Mouse (Mus musculus) heart, adult 2 months (tissue): ENCODE results near the gene Dctn3. TPM values are rescaled to one million over a fixed set of nuclear protein-coding genes. Genes with fewer than 3 reads are reported as not detected.

ENCODE experiments used
- DNase-seq, 2 experiments: peaks; one replicate each; pipeline ENCODE4 v3.0.0; 2021
- H3K27ac ChIP-seq: fragments of 200-600 bp; 2 replicates; pipeline ENCODE4 v1.8.1; 2022
- H3K27me3 ChIP-seq: fragments of 200-500 bp; 2 replicates; pipeline ENCODE4 v1.6.1; 2012; ENCODE audit warnings: mild to moderate bottlenecking, low read length, inconsistent platforms, mixed read lengths; ENCODE audit not compliant: control insufficient read depth, insufficient read depth
- H3K36me3 ChIP-seq: fragments of 200-500 bp; 2 replicates; pipeline ENCODE4 v1.6.1; 2012; ENCODE audit warnings: low read length, inconsistent platforms; ENCODE audit not compliant: control insufficient read depth, insufficient read depth
- H3K4me1 ChIP-seq: fragments of 200-500 bp; 2 replicates; pipeline ENCODE4 v1.6.1; 2011; ENCODE audit warnings: low read length; ENCODE audit not compliant: control insufficient read depth, insufficient read depth
- H3K4me3 ChIP-seq: fragments of 200-600 bp; 2 replicates; pipeline ENCODE4 v1.8.1; 2022
- H3K79me2 ChIP-seq: fragments of 200-500 bp; replicated peaks from 2 replicates; pipeline ENCODE4 v1.6.1; 2012; ENCODE audit warnings: mild to moderate bottlenecking, inconsistent platforms, low read length, moderate library complexity, mixed read lengths; ENCODE audit not compliant: control insufficient read depth, insufficient read depth
- H3K9ac ChIP-seq: fragments of 200-500 bp; 2 replicates; pipeline ENCODE4 v1.6.1; 2012; ENCODE audit warnings: low read depth, mild to moderate bottlenecking, control low read depth, inconsistent platforms, low read length, mixed read lengths
- CTCF ChIP-seq: fragments of 200-600 bp; IDR thresholded peaks from 2 replicates; pipeline ENCODE4 v1.8.1; 2022; ENCODE audit warnings: antibody characterized with exemption, mild to moderate bottlenecking, moderate library complexity
- EP300 ChIP-seq: fragments of 200-500 bp; IDR thresholded peaks from 2 replicates; pipeline ENCODE4 v1.6.1; 2011; ENCODE audit warnings: low read depth, low read length, control low read depth; ENCODE audit not compliant: insufficient read depth
- POLR2A ChIP-seq: fragments of 200-500 bp; IDR thresholded peaks from 2 replicates; pipeline ENCODE4 v1.6.1; 2011; ENCODE audit warnings: mild to moderate bottlenecking, low read depth, low read length, control low read depth; ENCODE audit not compliant: insufficient read depth
- WGBS: fragments of 180-500 bp; shearing (Covaris S2); methylation state at CpG from one replicate; pipeline ENCODE4 v1.1.7; 2018; 5-methylcytosine and 5-hydroxymethylcytosine counted together
- intact Hi-C: fragments of 180-260 bp; cut with DNase I; formaldehyde crosslinking; loops from one replicate; pipeline ENCODE4 v1.15.1; 2025
- polyA plus RNA-seq: library from polyadenylated mRNA; depleted of rRNA; stranded (reverse); fragments of >200 nt; gene quantifications from 2 replicates; pipeline ENCODE4 v1.2.3, GENCODE M21; 2012
- total RNA-seq, 2 experiments: library from RNA; stranded (reverse); gene quantifications; 2 replicates each; pipeline ENCODE4 v1.2.3; 2021

The Dctn3 gene
- total and polyA plus RNA-seq, 3 experiments: 54.3 to 75.7 (median 68.4) TPM

- H3K36me3 ChIP-seq: no peaks in the 10 kb centered on the region
- no peaks in the 10 kb centered on the region for H3K27me3 ChIP-seq
- TF ChIP-seq EP300: no peak
- TF ChIP-seq POLR2A: no peak
- TF ChIP-seq CTCF: no peak
- H3K27ac ChIP-seq: no peak overlapping the region
- WGBS: 50% methylated on average over 12 of the region's 13 CpGs
- no peaks in the 10 kb centered on the region for H3K4me1 ChIP-seq
- DNase-seq: no peak
- no peaks in the 10 kb centered on the region for H3K79me2 ChIP-seq
- no peak overlapping the region for H3K9ac ChIP-seq
- intact Hi-C loops: no loop called here
- no peak overlapping the region for H3K4me3 ChIP-seq
These were observed 45.9 kb downstream of the Dctn3 start for GRCm38 (mm10) chr4:41677006-41677629.

GRCm38 (mm10) chr4:41676248-41677005, 46.5 kb downstream of the Dctn3 start:
- H3K27ac ChIP-seq: no peak overlapping the region
- H3K4me1 ChIP-seq: no peaks in the 10 kb centered on the region
- H3K4me3 ChIP-seq: no peak overlapping the region
- intact Hi-C loops: no loop called here
- DNase-seq: no peak
- no peak overlapping the region for H3K9ac ChIP-seq
- no peaks in the 10 kb centered on the region for H3K36me3 ChIP-seq
- no peak for TF ChIP-seq POLR2A
- no peak for TF ChIP-seq EP300
- no peak for TF ChIP-seq CTCF
- WGBS: 40% methylated on average over 17 of the region's 17 CpGs
- no peaks in the 10 kb centered on the region for H3K79me2 ChIP-seq
- H3K27me3 ChIP-seq: no peaks in the 10 kb centered on the region

- no peak for DNase-seq
- intact Hi-C loops: no loop called here
- no peak for TF ChIP-seq POLR2A
- no peak for TF ChIP-seq EP300
- H3K4me1 ChIP-seq: no peaks in the 10 kb centered on the region
- H3K27me3 ChIP-seq: no peaks in the 10 kb centered on the region
- no peak overlapping the region for H3K9ac ChIP-seq
- no peaks in the 10 kb centered on the region for H3K79me2 ChIP-seq
- WGBS: 60% methylated on average over 19 of the region's 19 CpGs
- H3K4me3 ChIP-seq: no peak overlapping the region
- H3K36me3 ChIP-seq: no peaks in the 10 kb centered on the region
- no peak overlapping the region for H3K27ac ChIP-seq
These were observed 49.8 kb downstream of the Dctn3 start for GRCm38 (mm10) chr4:41673186-41673585.

- TF ChIP-seq CTCF (no peak), EP300 (no peak), POLR2A (no peak)
- no peak for DNase-seq
- no peaks in the 10 kb centered on the region for H3K79me2 ChIP-seq
- H3K27me3 ChIP-seq: no peaks in the 10 kb centered on the region
- H3K27ac ChIP-seq: no peak overlapping the region
- WGBS: 40% methylated on average over 8 of the region's 8 CpGs
- intact Hi-C loops: no loop called here
- no peaks in the 10 kb centered on the region for H3K4me1 ChIP-seq
- no peak overlapping the region for H3K9ac ChIP-seq
- H3K4me3 ChIP-seq: no peak overlapping the region
- H3K36me3 ChIP-seq: no peaks in the 10 kb centered on the region
These were observed 50.4 kb downstream of the Dctn3 start for GRCm38 (mm10) chr4:41672522-41672963.

- Histone ChIP-seq H3K4me1 (no peaks in the 10 kb centered on the region), H3K27ac (no peak overlapping the region), H3K4me3 (no peak overlapping the region), H3K36me3 (no peaks in the 10 kb centered on the region), H3K9ac (no peak overlapping the region), H3K27me3 (no peaks in the 10 kb centered on the region), H3K79me2 (no peaks in the 10 kb centered on the region)
- intact Hi-C loops: no loop called here
- no peak for TF ChIP-seq CTCF
- no peak for TF ChIP-seq EP300
- no peak for TF ChIP-seq POLR2A
- DNase-seq: no peak
- WGBS: 35% methylated on average over 8 of the region's 8 CpGs
These were observed 50.9 kb downstream of the Dctn3 start for GRCm38 (mm10) chr4:41671963-41672480.

GRCm38 (mm10) chr4:41671500-41671899, 51.5 kb downstream of the Dctn3 start:
- intact Hi-C loops: no loop called here
- Histone ChIP-seq H3K4me1 (no peaks in the 10 kb centered on the region), H3K9ac (no peak overlapping the region), H3K27me3 (no peaks in the 10 kb centered on the region), H3K27ac (no peak overlapping the region), H3K36me3 (no peaks in the 10 kb centered on the region), H3K4me3 (no peak overlapping the region), H3K79me2 (no peaks in the 10 kb centered on the region)
- WGBS: 58% methylated on average over 5 of the region's 5 CpGs
- TF ChIP-seq POLR2A (no peak), CTCF (no peak), EP300 (no peak)
- no peak for DNase-seq
